Mouse (Mus musculus): ENCODE measurements at regions not wholly inside any gene's neighbourhood (a gene's known extent, or its start where the extent isn't known, plus 50 kb on each side); places are given as distances from the start of the nearest gene placed in this dataset.

GRCm38 (mm10) chr7:113059967-113060284, 106.2 kb downstream of the Rassf10 start:
- in situ Hi-C loops (cut with MboI, MseI), result no loop called here

DNA sequence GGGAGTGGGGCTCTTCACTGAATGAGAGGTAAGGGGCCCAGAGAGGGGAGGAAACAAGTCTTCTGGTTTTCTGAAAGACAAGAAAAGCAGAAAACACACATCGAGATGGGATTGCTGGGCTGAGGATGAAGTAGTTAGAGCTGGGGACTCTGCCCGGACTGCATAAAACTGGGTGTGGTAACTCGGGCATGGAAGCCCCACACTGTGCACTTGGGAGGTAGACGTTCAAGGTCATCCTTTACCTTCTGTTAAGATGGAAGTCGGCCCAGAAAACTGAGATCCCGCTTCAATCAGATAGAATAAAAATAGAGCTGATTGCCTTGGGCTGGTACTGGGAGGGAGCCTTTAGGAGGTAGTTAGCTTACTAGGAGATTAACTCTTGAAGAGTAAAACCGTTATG, 107.2 kb downstream of the Rassf10 start:
- in situ Hi-C loops (cut with MboI, MseI), result no loop called here

DNA sequence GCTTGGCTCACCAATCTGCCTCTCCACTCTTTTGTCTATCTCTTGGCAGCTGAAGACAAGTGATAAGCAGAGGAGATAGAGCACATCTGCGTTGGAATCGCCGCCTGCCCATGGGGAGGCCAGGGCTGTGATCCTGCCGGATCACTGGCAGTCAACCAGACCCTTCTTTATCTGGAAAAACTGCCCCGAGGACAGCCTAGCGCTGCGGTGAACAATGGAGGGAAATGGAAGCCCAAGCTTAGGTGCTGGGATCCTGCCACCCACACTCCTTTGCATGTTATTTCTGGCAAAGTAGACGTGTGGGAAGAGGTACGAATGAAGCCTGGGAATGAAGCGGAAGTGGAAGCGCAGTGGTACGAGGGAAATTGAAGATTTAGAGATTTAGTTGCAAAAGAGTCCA, 112.8 kb downstream of the Rassf10 start:
- in situ Hi-C loops (cut with MboI, MseI), result loop anchor here (5.0 kb wide), 1 partner anchor 74 kb away; no protein-coding TSS in a partner anchor

- in situ Hi-C loops (cut with MboI, MseI), result loop anchor here (5.0 kb wide), 1 partner anchor 76 kb away; no protein-coding TSS in a partner anchor
These were observed 114.5 kb downstream of the Rassf10 start for GRCm38 (mm10) chr7:113068296-113068695.

- in situ Hi-C loops (cut with MboI, MseI), result loop anchor here (5.0 kb wide), 1 partner anchor 77 kb away; no protein-coding TSS in a partner anchor
These were observed 115.7 kb downstream of the Rassf10 start for GRCm38 (mm10) chr7:113069336-113069924.

DNA sequence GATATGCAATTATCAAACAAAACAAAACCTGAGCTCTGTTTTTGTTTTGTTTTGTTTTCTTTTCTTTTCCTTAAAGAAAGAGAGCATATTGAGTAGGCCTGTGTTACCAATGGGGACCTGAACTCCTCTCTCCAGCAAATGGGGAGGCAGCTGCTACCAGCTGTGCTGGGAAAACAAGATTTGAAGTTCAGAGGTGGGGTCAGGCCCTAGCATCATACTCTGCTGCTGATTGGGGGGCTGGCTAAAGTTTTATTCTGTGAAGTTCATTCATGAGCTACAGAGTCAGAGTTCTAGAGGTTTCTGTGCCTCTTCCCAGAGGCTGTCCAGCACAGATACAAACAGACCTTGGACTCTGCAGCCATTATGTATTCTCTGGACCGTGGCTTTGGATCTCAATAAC, 117.7 kb downstream of the Rassf10 start:
- in situ Hi-C loops (cut with MboI, MseI), result no loop called here

- in situ Hi-C loops (cut with MboI, MseI), result no loop called here
These were observed 120.0 kb downstream of the Rassf10 start for GRCm38 (mm10) chr7:113073781-113074180.

DNA sequence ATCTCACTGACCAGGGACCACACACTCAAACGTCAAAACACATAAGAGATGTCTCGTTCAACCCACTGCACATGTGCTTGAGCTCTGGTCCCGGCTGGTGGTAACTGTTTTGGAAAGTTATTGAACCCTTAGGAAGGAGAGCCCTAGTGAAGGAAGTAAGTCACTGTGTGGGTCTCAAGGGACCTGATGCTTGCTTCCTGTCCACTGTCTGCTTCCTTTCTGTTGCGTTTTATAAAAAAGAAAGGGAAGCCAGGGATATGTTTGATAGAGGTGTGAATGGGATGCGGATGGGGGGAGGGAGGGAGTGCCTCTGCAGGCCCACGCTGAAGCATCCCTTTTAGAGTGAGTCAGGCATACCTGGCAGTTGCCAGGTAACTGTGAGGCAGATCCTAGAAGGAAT, 121.6 kb downstream of the Rassf10 start:
- in situ Hi-C loops (cut with MboI, MseI), result no loop called here

DNA sequence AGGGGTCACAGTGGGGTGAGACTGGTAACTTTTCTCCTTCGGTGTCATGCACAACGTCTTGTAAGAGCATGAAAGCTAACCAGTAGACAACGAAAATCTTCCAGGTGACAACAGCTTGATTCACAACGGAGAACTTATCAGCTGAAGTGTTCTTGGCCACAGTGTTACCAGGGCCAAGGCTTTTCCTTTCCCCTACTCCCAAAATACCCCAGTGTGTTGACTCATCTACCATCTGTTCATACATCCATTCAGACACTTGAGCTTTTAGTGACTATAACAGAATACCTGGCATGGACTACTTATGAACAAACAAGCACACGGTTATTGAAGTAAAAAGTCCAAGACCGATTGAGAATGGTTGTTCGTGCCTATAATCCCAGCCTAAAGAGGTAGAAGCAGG, 122.5 kb downstream of the Rassf10 start:
- in situ Hi-C loops (cut with MboI, MseI), result no loop called here

DNA sequence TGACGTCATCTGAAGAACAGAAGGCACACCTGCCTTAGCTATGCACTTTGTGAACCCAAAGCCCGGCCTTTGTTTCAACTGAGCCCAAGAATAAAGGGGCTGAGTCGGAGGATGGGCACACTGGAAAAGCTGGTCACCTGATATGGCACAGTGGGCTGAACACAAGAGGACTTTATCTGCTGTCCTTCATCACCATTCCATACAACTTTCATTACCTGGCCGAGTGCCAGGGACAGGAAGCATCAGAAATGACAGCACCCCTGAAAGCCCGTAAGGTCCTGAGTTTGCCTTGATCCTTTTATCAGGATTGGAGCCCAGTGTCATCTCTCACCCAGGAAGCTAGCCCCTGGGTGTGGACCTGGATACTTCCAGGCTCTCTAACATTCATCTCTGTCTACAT, 126.1 kb upstream of the Arntl start:
- in situ Hi-C loops (cut with MboI, MseI), result no loop called here

- in situ Hi-C loops (cut with MboI, MseI), result no loop called here
These were observed 122.2 kb upstream of the Arntl start for GRCm38 (mm10) chr7:113084930-113085625.

- in situ Hi-C loops (cut with MboI, MseI), result no loop called here
These were observed 121.1 kb upstream of the Arntl start for GRCm38 (mm10) chr7:113086158-113086557.

DNA sequence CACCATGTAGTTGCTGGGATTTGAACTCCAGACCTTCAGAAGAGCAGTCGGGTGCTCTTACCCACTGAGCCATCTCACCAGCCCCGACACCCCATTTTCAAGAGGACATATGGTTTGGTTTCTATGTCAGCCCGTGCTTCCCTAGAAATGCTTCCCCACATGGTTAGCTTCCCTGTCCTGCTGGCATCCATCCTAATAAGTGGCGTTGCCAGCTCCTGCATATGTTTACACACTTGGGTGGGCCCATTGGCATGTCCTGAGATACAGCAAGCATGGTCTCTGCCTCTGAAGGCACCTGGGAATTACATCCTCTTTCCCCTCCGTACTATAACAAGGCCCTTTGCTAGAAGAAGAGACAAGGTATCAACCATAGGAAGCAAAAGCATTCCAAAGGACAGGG, 119.6 kb upstream of the Arntl start:
- in situ Hi-C loops (cut with MboI, MseI), result no loop called here

- in situ Hi-C loops (cut with MboI, MseI), result no loop called here
These were observed 118.2 kb upstream of the Arntl start for GRCm38 (mm10) chr7:113089044-113089443.

GRCm38 (mm10) chr7:113093931-113094330, 113.3 kb upstream of the Arntl start:
- in situ Hi-C loops (cut with MboI, MseI), result no loop called here

- in situ Hi-C loops (cut with MboI, MseI), result no loop called here
These were observed 112.2 kb upstream of the Arntl start for GRCm38 (mm10) chr7:113095092-113095491.

- in situ Hi-C loops (cut with MboI, MseI), result no loop called here
These were observed 103.0 kb upstream of the Arntl start for GRCm38 (mm10) chr7:113104265-113104664.

- in situ Hi-C loops (cut with MboI, MseI), result no loop called here
These were observed 101.9 kb upstream of the Arntl start for GRCm38 (mm10) chr7:113105359-113105758.

DNA sequence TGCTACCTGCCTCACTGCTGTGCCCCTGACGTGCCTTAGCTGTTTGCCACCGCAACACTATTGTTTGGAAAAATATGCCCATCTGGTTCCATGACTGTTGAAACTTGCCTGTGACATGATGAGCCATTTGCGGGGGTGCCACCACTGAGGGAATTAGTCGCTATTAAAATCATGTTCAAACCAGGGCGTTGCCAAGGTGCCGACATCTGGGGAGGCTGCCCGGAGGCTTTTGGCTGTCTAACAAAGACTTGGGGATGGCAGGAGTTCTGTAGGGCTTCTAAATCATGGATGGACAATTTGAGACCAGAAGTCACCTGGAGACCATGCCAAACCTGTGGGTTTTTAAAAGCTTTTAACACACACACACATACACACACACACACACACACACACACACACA, 100.5 kb upstream of the Arntl start:
- in situ Hi-C loops (cut with MboI, MseI), result no loop called here

- in situ Hi-C loops (cut with MboI, MseI), result no loop called here
These were observed 99.3 kb upstream of the Arntl start for GRCm38 (mm10) chr7:113107965-113108364.

- in situ Hi-C loops (cut with MboI, MseI), result no loop called here
These were observed 98.7 kb upstream of the Arntl start for GRCm38 (mm10) chr7:113108442-113109000.

DNA sequence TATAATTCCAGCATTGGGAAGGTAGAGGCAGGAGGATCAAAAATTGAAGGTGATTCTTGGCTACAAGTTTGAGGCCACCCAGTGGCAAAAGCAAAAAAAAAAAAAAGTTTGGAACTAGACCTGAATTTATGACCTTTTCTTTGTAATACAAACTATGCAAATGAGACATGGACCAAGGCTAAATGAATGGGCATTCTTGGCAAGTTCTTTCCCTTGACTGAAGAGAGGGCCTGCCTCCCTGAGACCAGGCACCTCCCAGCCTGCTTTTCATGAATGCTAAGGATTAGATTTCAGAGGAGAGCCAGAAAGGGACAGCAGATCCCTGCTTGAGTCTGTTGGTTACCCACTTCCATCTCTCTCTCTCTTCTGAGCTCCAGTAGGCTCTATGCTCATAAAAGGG, 97.8 kb upstream of the Arntl start:
- in situ Hi-C loops (cut with MboI, MseI), result no loop called here

GRCm38 (mm10) chr7:113110867-113111508, 96.3 kb upstream of the Arntl start:
- in situ Hi-C loops (cut with MboI, MseI), result no loop called here
